Mouse (Mus musculus) megakaryocyte, adult 5-6 weeks (primary cell): ENCODE results near the gene Prss50. TPM values are rescaled to one million over a fixed set of nuclear protein-coding genes. Genes with fewer than 3 reads are reported as not detected.

Experiments
- ATAC-seq: 2 replicates; pipeline ENCODE4 v1.8.0; 2016; ENCODE audit warnings: mild to moderate bottlenecking, inconsistent platforms; ENCODE audit not compliant: poor library complexity, severe bottlenecking
- total RNA-seq, 2 experiments: library from RNA; stranded (forward) in 1 of 2; stranded (reverse) in 1 of 2; fragments of 153-499, 151-499 nt in 1 of 2; fragments of 221-1000, 200-1000 nt in 1 of 2; gene quantifications; 2 replicates each; pipeline versions ENCODE4 v1.2.3 to v1.2.4; 2015 to 2017

The Prss50 gene
- total RNA-seq, 2 experiments from 2014 or later: 0.15 TPM; not detected in 1

DNA sequence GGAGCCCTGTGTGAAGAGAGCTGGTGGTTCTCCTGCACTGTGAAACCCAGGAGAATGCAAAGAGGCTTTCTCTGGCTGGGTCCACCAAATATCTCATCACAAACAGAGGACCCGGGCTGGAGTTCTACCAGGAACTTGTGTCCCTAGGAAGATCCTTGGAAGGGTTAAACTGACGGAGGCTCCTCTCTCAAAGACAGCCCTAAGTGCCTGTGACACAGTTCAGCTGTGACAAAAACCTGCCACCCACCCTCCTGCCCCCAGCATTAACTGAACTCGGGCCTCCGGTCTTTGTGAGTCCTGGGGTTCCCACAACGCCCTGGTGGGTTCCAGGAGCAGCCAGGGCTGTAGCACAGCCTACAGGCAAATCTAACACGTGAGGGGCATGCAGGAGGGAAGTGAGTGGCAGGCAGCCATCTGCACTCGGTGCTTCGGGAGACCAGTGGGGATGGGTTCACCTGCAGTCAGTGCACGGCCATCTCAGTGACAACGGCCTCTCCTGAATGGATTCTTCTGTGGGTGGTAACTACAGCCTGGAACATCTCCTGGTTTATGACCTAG lies 41.8 kb downstream of the Prss50 start:
- ATAC-seq: no peak

DNA sequence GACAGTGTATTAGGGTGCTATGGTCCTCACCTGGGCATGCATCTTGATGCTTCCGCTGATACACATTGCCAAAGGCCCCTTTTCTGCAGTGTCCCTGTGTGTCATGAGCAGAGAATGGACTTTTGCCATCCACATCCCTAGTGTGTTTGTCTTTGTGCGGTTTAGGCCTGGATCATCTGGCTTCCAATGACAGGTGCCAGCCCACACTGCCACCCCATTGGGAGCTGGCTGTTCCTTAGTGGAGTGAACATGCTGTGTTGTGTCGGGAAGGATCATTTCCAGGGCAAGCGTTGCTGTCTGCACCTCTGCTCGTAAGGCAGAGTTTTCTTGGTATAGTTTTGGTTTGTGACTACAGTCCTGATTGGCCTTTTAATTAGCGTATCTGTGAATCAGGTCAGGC lies 43.4 kb downstream of the Prss50 start:
- no peak for ATAC-seq

DNA sequence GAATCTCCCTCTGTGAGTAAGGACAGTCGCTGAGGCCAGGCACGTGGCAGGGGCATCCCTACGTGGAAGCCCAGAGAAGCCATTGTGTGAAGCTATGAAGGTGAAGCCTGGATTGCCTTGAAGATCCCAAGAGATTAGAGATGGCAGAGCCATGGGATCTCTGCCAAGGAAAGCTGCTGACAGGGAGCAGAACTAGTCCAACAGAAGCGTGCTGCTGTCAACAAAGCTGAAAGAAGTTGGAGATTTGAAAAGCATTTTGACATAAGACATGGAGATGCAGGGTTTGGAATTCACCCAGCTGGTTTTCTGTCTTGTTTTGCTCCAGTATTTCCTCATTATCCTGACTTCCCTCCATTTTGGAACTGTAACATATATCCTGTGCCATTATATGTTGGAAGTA lies 44.5 kb downstream of the Prss50 start:
- ATAC-seq: no peak

DNA sequence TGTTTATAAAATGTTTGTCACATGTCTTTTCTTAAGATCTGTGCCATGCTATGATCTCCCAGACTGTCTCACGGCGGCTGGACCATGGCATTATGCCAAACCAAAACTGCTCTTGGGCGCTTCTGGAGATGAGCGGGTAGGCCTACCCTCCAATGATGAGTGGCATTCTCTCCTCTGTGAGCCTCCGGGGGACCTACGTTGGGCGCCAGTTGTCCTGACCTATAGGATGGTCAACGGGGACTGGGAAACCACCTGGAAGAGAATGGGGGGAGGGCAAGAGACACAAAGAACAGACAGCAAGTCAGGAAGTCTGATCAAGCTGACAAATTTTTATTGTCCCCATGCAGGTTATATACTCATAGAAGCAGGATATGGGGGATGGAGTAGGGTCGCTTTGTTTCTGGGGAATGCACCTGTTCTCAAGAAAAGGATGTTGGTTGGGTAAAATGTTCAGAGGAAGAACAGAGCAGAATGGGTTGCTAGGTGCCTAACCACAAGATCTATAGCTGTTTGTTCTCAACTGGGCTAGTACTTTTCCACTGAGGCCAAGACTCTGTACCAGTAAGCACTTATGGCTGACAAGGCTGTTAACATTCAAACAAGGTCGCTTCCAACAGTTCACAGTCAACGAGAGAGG lies 49.6 kb downstream of the Prss50 start:
- no peak for ATAC-seq

DNA sequence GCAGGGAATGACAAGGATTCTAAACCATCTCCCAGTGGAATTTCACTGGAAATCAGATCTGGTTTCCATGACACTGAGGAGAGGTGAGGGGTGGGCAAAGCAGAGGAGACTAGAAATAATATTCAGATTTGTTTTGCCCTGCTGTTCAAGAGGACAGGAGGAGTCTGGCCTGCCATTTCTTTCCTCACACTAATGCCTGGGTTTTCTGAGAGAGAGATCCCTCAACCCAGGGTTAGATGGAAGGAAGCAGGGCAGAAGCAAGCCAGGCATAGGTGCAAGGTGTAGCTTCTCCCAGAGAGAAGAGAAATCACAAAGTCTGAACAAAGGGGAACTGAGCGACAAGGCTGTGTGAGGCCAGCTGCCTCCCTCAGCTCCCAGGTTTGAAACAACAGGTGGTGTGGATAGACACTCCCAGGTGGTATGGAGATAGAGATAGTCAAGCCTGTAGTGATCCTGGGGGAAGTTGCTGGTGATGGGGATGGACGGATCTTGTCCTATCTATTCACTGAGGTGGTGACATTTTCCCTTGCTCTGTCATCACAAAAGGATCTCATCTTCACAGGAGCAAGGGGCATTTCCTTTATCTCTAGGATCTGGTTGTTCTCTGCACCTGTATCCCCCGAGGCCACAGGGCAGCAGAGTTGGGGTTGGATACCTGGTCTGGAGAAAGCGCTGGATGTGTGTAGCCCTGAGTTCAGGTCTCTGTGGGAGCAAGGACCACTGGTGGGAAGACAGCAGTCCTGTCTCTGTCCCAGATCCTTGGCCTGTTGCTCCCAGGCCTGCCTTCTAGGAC lies 50.3 kb downstream of the Prss50 start:
- no peak for ATAC-seq

DNA sequence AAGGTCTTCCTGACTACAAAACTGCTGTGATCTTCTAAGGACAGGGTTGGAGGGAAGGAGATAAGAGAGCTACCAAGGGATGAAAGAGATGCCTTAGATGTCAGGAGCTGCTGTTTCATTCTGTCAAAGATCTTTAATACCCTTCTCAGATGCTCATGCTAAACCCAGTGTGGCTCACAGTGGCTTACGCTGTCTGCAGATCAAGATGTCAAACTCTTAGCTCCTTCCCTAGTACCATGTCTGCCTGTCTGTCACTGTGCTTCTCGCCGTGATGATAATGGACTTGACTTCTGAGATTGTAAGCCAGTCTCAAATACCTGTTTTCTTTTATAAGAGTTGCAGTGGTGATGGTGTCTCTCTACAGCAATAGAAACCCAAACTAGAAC lies 50.9 kb downstream of the Prss50 start:
- ATAC-seq: no peak

DNA sequence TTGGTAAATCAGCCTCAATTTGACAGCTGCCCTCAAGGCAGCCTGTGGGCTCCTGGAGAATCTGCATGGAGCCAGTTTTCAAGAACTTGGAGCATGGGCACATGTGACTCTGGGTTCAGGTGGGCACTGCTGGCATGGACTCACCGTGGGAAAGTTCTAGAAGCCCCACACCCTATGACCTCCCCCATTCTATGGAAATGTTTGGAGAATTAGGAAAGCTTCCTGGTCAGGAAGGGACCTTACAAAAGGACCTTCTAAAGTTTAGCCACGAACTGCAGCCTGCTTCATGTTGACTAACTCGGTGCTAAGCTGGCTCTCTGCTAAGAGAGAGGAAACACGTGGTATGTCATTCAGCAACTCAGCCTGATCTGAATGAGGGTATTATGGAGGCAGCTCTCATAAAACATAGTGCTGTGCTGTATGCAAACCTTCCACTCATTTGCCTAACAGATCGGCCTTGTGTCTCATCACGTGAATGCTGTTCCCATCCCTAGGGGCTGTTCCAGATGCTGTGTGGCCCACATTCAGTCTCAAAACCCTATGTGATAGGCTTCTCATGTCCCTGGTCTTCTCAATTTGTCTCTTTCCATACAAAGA lies 51.7 kb downstream of the Prss50 start:
- no peak for ATAC-seq

Other genes with a start within 250 kb of the Prss50 start
- gene Nradd, start 233.5 kb upstream of the Prss50 start, total RNA-seq (2015): 4.6 and 5.2 TPM in 2 replicates
- gene Nradd, start 233.5 kb upstream of the Prss50 start, total RNA-seq (2017): 2.0 and 3.5 TPM in 2 replicates
- gene Nbeal2, start 203.8 kb upstream of the Prss50 start, total RNA-seq (2015): 42.1 and 52.5 TPM in 2 replicates
- gene Nbeal2, start 203.8 kb upstream of the Prss50 start, total RNA-seq (2017): 29.1 and 35.9 TPM in 2 replicates
- 204 and 210 TPM in 2 replicates for gene Ccdc12, start 201.5 kb upstream of the Prss50 start, total RNA-seq (2015)
- 165 and 180 TPM in 2 replicates for gene Ccdc12, start 201.5 kb upstream of the Prss50 start, total RNA-seq (2017)
- not detected in 2 replicates for gene Myl3, start 116.1 kb upstream of the Prss50 start, total RNA-seq (2015)
- not detected in 2 replicates for gene Myl3, start 116.1 kb upstream of the Prss50 start, total RNA-seq (2017)
- not detected in 2 replicates for gene Pth1r, start 110.8 kb upstream of the Prss50 start, total RNA-seq (2015)
- gene Pth1r, start 110.8 kb upstream of the Prss50 start, total RNA-seq (2017): 0.77 TPM in 1 of 2 replicates, not detected in the other
- not detected in 2 replicates for gene Prss42, start 59.8 kb upstream of the Prss50 start, total RNA-seq (2015)
- not detected in 2 replicates for gene Prss42, start 59.8 kb upstream of the Prss50 start, total RNA-seq (2017)
- gene Prss44, start 44.0 kb upstream of the Prss50 start, total RNA-seq (2015): not detected in 2 replicates
- gene Prss44, start 44.0 kb upstream of the Prss50 start, total RNA-seq (2017): not detected in 2 replicates
- gene Prss43, start 31.3 kb upstream of the Prss50 start, total RNA-seq (2015): not detected in 2 replicates
- gene Prss43, start 31.3 kb upstream of the Prss50 start, total RNA-seq (2017): not detected in 2 replicates
- gene Prss45, start 23.4 kb upstream of the Prss50 start, total RNA-seq (2015): not detected in 2 replicates
- not detected in 2 replicates for gene Prss45, start 23.4 kb upstream of the Prss50 start, total RNA-seq (2017)
- gene Prss46, start 13.5 kb upstream of the Prss50 start, total RNA-seq (2015): not detected in 2 replicates
- not detected in 2 replicates for gene Prss46, start 13.5 kb upstream of the Prss50 start, total RNA-seq (2017)
- gene Als2cl, start 21.9 kb downstream of the Prss50 start, total RNA-seq (2015): 0.29 and 0.48 TPM in 2 replicates
- gene Als2cl, start 21.9 kb downstream of the Prss50 start, total RNA-seq (2017): 0.61 and 2.9 TPM in 2 replicates
- gene Tmie, start 22.1 kb downstream of the Prss50 start, total RNA-seq (2015): 0.05 TPM in 1 of 2 replicates, not detected in the other
- not detected in 2 replicates for gene Tmie, start 22.1 kb downstream of the Prss50 start, total RNA-seq (2017)
- not detected in 2 replicates for gene Fam240a, start 58.9 kb downstream of the Prss50 start, total RNA-seq (2015)
- gene Fam240a, start 58.9 kb downstream of the Prss50 start, total RNA-seq (2017): not detected in 2 replicates
- not detected in 2 replicates for gene Tdgf1, start 88.2 kb downstream of the Prss50 start, total RNA-seq (2015)
- not detected in 2 replicates for gene Tdgf1, start 88.2 kb downstream of the Prss50 start, total RNA-seq (2017)
- gene Lrrc2, start 93.6 kb downstream of the Prss50 start, total RNA-seq (2015): not detected in 2 replicates
- gene Lrrc2, start 93.6 kb downstream of the Prss50 start, total RNA-seq (2017): 0.04 TPM in 1 of 2 replicates, not detected in the other
- gene Rtp3, start 132.6 kb downstream of the Prss50 start, total RNA-seq (2015): not detected in 2 replicates
- gene Rtp3, start 132.6 kb downstream of the Prss50 start, total RNA-seq (2017): not detected in 2 replicates
- gene Ltf, start 161.3 kb downstream of the Prss50 start, total RNA-seq (2015): 1,347 and 1,763 TPM in 2 replicates
- gene Ltf, start 161.3 kb downstream of the Prss50 start, total RNA-seq (2017): 1,568 and 2,380 TPM in 2 replicates
- 3.7 and 8.9 TPM in 2 replicates for gene Ccrl2, start 199.6 kb downstream of the Prss50 start, total RNA-seq (2015)
- gene Ccrl2, start 199.6 kb downstream of the Prss50 start, total RNA-seq (2017): 4.3 and 11.1 TPM in 2 replicates